Mouse (Mus musculus) olfactory bulb, adult 2 months (tissue): Measurements from ENCODE around the gene Myl3. TPM values are rescaled to one million over a fixed set of nuclear protein-coding genes. Genes with fewer than 3 reads are reported as not detected.

ENCODE experiments used
- H3K27ac ChIP-seq: fragments of 200-500 bp; 2 replicates; pipeline ENCODE4 v1.5.1; 2012; ENCODE audit warnings: low read depth, low read length; ENCODE audit not compliant: insufficient read depth
- H3K4me1 ChIP-seq: fragments of 200-500 bp; 2 replicates; pipeline ENCODE4 v1.6.1; 2012; ENCODE audit warnings: low read length; ENCODE audit not compliant: control insufficient read depth, insufficient read depth
- H3K4me3 ChIP-seq: fragments of 200-500 bp; 2 replicates; pipeline ENCODE4 v1.5.1; 2012; ENCODE audit warnings: mild to moderate bottlenecking, low read depth, low read length, moderate library complexity; ENCODE audit not compliant: insufficient read depth
- CTCF ChIP-seq: fragments of 200-500 bp; IDR thresholded peaks from 2 replicates; pipeline ENCODE4 v1.5.1; 2012; ENCODE audit warnings: low read depth, mild to moderate bottlenecking, low read length, moderate library complexity; ENCODE audit not compliant: insufficient read depth
- POLR2A ChIP-seq: fragments of 200-500 bp; IDR thresholded peaks from 2 replicates; pipeline ENCODE4 v1.6.1; 2012; ENCODE audit warnings: mild to moderate bottlenecking, low read depth, low read length, moderate library complexity; ENCODE audit not compliant: insufficient read depth
- WGBS: fragments of 180-500 bp; shearing (Covaris S2); methylation state at CpG from one replicate; pipeline ENCODE4 v1.1.7; 2018; 5-methylcytosine and 5-hydroxymethylcytosine counted together
- polyA plus RNA-seq: library from polyadenylated mRNA; stranded (reverse); fragments of >200 nt; gene quantifications from 2 replicates; pipeline ENCODE4 v1.2.4, GENCODE M21; 2012; ENCODE audit warnings: low replicate concordance; ENCODE audit not compliant: missing spikeins, insufficient read depth, insufficient read length

Gene Myl3
- polyA plus RNA-seq, 1 experiment, result not detected

DNA sequence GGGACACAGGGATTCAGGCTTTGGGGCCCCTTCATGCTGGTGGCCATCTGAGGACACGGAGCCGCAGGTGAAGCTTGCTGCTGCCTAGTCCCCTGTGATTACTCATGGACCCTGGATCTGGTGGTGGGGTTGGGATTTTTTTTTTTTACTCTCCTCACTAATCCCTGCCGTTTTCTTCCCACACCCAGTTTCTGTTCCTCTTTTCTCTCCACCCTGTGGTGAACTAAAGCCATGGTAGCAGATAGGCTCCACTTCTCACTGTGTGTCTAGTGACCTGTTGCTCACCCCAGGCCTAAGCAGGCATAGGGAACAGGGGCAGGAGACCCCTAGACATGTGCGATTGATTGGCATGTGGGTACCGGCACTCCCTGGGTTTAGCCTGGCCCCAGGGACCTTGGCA is 34.9 kb upstream of the Myl3 start:
- no peak for TF ChIP-seq POLR2A
- TF ChIP-seq CTCF, result no peak
- 78% methylated on average over 5 of the region's 5 CpGs for WGBS
- peaks cover 8% of the 10 kb centered on the region for H3K4me1 ChIP-seq
- no peak overlapping the region for H3K27ac ChIP-seq
- no peak overlapping the region for H3K4me3 ChIP-seq

DNA sequence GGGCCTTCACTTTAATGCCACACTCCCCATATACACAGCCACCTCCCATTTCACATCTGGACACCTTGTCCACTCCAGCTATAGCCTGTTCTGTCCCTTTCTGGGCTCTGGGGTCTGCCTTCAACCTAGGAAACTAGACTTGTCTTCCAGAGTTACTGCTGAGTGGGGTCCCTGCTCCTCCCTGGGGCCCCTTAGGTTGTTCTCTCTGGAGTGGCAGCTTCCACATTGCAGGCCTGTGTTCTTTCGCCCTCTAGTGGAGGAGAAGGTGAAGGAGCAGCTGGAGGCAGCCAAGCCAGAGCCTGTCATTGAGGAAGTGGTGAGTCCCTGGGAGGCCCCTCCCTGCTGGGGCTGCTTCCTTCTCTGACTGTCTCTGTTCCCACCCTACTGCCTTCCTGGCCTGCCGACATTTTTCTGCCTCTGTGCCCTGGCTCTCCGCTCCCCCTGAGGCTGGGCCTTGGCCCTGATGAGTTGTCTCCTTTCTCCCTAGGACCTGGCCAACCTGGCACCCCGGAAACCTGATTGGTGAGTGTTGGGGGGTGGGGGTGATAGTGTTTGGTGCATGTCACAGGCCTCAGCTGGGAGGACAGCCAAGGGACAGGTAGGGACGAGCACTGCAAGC is 31.9 kb upstream of the Myl3 start:
- 46% methylated on average over 5 of the region's 5 CpGs for WGBS
- H3K4me1 ChIP-seq, result peaks cover 8% of the 10 kb centered on the region
- no peak overlapping the region for H3K4me3 ChIP-seq
- TF ChIP-seq POLR2A (no peak), CTCF (peak; percentile 68)
- H3K27ac ChIP-seq, result no peak overlapping the region

DNA sequence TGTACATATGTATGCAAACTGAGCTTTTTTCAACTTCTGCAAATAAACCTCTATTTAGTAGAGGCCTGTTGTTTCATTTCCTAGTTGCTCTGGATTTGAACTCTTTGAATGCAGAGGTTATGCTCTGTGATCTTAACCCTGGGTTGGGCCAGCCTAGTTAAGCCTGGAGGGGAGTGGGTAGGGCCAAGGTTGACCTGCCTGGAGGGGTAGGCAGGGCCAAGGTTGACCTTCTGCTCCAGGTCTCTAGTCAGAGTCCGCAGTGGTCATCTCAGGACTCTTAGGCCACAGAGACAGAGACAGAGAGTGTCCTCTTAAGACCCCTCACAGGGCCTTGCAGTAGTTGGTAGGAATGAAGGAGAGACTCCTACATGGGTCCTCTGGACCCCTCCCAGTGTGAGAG is 30.1 kb upstream of the Myl3 start:
- Histone ChIP-seq H3K27ac (no peak overlapping the region), H3K4me3 (no peak overlapping the region), H3K4me1 (peaks cover 8% of the 10 kb centered on the region)
- TF ChIP-seq CTCF (no peak), POLR2A (no peak)
- 100% methylated on average over 1 of the region's 1 CpGs for WGBS

DNA sequence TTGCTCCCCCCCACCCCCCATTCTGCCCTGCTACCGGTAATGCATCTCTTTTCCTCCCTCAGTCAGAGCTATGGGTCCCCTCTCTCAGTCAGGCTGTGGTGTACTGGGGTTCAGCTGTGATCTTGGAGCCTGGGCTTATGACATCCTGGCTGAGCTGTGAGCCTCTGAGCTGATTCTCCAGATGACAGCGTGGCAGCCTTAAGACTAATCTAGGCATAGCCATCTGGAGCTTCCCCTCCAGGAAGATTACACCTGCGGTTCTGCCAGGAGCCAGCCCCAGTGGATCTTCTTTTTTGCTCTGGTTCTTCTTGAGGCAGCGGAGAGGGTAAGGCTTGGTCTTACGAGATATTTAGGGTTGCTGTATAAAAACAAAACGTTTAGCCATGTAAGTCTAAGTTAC is 29.7 kb upstream of the Myl3 start:
- no peak overlapping the region for H3K4me3 ChIP-seq
- 86% methylated on average over 6 of the region's 6 CpGs for WGBS
- peaks cover 8% of the 10 kb centered on the region for H3K4me1 ChIP-seq
- no peak overlapping the region for H3K27ac ChIP-seq
- no peak for TF ChIP-seq CTCF
- TF ChIP-seq POLR2A, result no peak

DNA sequence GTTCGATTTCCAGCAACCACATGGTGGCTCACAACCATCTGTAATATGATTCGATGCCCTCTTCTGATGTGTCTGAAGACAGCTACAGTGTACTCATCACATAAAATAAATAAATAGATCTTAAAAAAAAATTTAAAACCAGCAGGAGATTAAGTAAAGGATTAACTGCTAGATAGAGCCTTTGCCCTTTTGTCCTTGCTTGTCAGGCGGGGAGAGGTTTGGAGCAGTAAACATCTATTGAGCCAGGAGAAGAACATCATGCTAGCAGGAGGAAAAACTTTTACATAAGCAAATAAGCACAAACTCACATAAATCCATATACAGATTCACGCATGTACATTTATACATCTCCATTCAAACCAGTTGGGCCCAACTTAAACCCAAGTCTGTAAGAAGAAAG is 29.1 kb upstream of the Myl3 start:
- Histone ChIP-seq H3K4me1 (peaks cover 8% of the 10 kb centered on the region), H3K4me3 (no peak overlapping the region), H3K27ac (no peak overlapping the region)
- TF ChIP-seq POLR2A (no peak), CTCF (no peak)
- 93% methylated on average over 4 of the region's 4 CpGs for WGBS

DNA sequence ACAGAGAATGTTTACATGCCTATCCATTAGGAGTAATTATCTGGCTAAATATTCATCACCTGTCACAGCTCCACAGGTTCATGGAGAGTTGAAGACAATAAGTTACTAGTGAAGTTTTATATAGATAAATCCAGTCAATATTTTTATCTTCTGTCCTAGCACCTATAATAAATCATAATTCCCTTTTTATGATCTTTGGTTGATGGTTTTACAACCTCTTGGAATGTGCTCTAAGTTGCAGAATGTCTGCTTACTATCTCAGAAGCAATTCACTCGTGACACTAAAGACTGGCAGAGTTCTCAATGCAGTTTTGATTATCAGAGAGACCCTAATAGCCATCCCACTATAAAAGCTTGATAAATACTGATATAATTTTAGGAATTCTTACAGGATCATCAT is 28.3 kb upstream of the Myl3 start:
- WGBS, result 89% methylated on average over 1 of the region's 1 CpGs
- no peak overlapping the region for H3K27ac ChIP-seq
- no peak for TF ChIP-seq CTCF
- no peak for TF ChIP-seq POLR2A
- H3K4me1 ChIP-seq, result peaks cover 3% of the 10 kb centered on the region
- H3K4me3 ChIP-seq, result no peak overlapping the region

DNA sequence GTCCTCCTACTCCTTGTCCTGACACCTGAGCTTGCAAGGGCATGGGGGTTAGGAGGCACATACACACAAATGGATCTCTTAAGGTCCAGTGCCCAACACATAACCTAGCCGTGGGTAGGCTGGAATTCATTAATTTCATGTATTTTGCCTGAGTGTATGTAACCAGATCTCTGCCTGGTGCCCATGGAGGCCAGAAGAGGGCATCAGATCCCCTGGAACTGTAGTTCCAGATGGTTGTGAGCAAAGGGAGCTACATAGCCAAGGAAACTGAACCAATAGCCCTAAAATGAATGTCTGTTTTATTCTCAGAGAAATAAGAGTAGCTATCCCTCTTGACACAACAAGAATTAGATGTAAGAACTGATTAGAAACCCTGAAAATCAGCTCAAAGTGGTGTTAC is 26.2 kb upstream of the Myl3 start:
- no peak for TF ChIP-seq POLR2A
- no peak for TF ChIP-seq CTCF
- no peak overlapping the region for H3K4me3 ChIP-seq
- 52% methylated on average over 1 of the region's 1 CpGs for WGBS
- no peak overlapping the region for H3K27ac ChIP-seq
- no peaks in the 10 kb centered on the region for H3K4me1 ChIP-seq

DNA sequence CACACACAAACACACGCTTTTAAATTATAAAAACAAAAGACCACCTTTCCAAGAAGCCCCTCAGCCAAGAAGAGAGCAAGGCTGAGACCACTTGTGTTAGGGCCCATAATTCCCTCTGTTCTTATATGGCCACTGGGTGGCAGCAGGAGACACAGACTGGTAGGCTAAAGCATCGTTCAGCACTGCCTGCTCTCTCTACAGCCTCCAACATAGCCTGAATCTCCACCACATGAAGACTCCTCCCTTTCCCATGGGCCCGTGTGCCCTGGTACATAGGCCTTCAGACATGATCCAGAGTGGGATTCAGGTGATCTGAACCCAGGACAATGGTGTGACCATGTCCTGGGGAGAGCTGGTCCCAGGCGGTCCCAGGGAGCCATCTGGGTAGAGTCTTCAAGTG is 24.9 kb upstream of the Myl3 start:
- Histone ChIP-seq H3K4me1 (no peaks in the 10 kb centered on the region), H3K27ac (no peak overlapping the region), H3K4me3 (no peak overlapping the region)
- no peak for TF ChIP-seq CTCF
- 30% methylated on average over 4 of the region's 4 CpGs for WGBS

DNA sequence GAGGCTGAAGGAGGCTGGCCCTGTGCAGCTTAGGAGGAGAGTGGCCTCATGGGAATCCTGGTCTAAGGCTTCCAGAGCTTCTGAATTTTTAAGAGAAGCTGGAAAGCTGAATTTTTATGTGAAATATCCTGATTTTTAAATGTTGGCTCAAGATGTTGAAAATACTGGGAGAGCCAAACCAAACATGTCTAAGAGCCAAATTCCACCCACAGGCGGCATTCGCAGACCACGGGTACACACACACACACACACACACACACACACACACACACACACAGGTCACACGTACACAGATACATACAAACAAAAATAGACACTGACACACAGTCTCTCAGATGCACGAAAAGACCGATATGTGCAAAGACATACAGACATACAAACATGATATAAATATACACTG is 23.6 kb upstream of the Myl3 start:
- no peak for TF ChIP-seq CTCF
- TF ChIP-seq POLR2A, result no peak
- no peak overlapping the region for H3K4me3 ChIP-seq
- H3K27ac ChIP-seq, result no peak overlapping the region
- H3K4me1 ChIP-seq, result no peaks in the 10 kb centered on the region
- WGBS, result 89% methylated on average over 6 of the region's 6 CpGs

DNA sequence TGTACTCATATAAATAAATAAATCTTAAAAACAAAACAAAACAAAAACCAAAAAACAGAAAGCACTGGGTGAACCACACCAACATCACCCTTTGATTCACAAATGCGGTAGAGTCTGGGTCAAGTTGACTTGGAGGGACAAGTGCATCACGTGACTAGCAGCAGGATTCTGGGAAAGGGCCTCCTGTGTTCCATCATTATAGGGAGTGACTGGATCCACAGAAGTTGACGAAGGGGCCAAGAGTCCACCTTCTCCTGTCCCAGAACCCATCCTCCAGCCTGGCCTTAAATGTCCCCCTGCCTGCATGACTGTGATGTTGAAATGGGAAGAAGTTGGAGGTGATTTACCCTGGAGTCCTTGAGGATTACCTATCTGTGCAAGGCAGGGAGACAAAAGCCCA is 22.9 kb upstream of the Myl3 start:
- 85% methylated on average over 3 of the region's 3 CpGs for WGBS
- Histone ChIP-seq H3K27ac (no peak overlapping the region), H3K4me3 (no peak overlapping the region), H3K4me1 (no peaks in the 10 kb centered on the region)
- TF ChIP-seq CTCF (no peak), POLR2A (no peak)
